Mouse (Mus musculus) cortical plate, adult 2 months (tissue): ENCODE measurements around the gene Camkk2.

Experiments
- CTCF ChIP-seq: fragments of 200-500 bp; IDR thresholded peaks from 2 replicates; pipeline ENCODE4 v1.5.1; 2011; ENCODE audit warnings: mild to moderate bottlenecking, control low read depth, low read length; ENCODE audit not compliant: insufficient read depth; ENCODE audit errors: extremely low read depth
- POLR2A ChIP-seq: fragments of 200-500 bp; IDR thresholded peaks from 2 replicates; pipeline ENCODE4 v1.6.1; 2011; ENCODE audit warnings: mild to moderate bottlenecking, low read length, control low read depth; ENCODE audit not compliant: insufficient read depth; ENCODE audit errors: extremely low read depth

- no peak for TF ChIP-seq CTCF
- TF ChIP-seq POLR2A: peak; percentile 78; the same call in 1 of the 2 replicates
Observed at GRCm38 (mm10) chr5:122707276-122708181, 71.7 kb downstream of the Camkk2 start, which contains the start of gene P2rx4.
